31 mouse cellular contexts compared by ENCODE assay signal in genomic region chr14:119987257-119987656, GRCm38 (mm10). TPM values are rescaled to one million over a fixed set of nuclear protein-coding genes. Genes with fewer than 3 reads are reported as not detected.
A peak's percentile ranks its signal among the peaks of the same experiment; 100 is the strongest.
DNase-seq lines count a peak whose midpoint lies in the region; ATAC-seq and TF ChIP-seq lines count a peak whose summit lies in the region.
"Had no signal": no experiment of that assay in that cellular context is flagged by ENCODE, and none has a peak within 500 bp of the region (broad histone marks: within the 10 kb centered on the region; RNA-seq: fewer than 3 reads in every experiment).

No protein-coding gene starts in this region.

- no peak for TF ChIP-seq POLR2A in kidney, adult 2 months (IDR thresholded peaks at IDR 0.05; ENCODE audit: low read depth, low read length)

- H3K27me3 ChIP-seq in lung, embryonic 14.5 days (ENCODE audit: insufficient read depth, low read length): no peaks in the 10 kb centered on the region
- H3K27me3 ChIP-seq in kidney, adult 2 months (replicated peaks; ENCODE audit: control insufficient read depth, insufficient read depth, low read length): no peaks in the 10 kb centered on the region
- H3K27me3 ChIP-seq in kidney, embryonic 15.5 days: no peaks in the 10 kb centered on the region
- H3K27me3 ChIP-seq: hindbrain, embryonic 12.5 days; liver, embryonic 12.5 days; midbrain, embryonic 13.5 days; neural tube, embryonic 13.5 days had no signal

- no peak overlapping the region for H3K9ac ChIP-seq in lung, embryonic 14.5 days
- no peak overlapping the region for H3K9ac ChIP-seq in kidney, embryonic 15.5 days
- H3K9ac ChIP-seq: hindbrain, embryonic 12.5 days; liver, embryonic 12.5 days; midbrain, embryonic 13.5 days; neural tube, embryonic 13.5 days had no signal

- H3K4me2 ChIP-seq in lung, embryonic 14.5 days: no peak overlapping the region
- H3K4me2 ChIP-seq in kidney, embryonic 15.5 days: no peak overlapping the region
- H3K4me2 ChIP-seq: heart, embryonic 11.5 days; hindbrain, embryonic 12.5 days; liver, embryonic 12.5 days; midbrain, embryonic 13.5 days; neural tube, embryonic 13.5 days had no signal

- H3K4me1 ChIP-seq in lung, embryonic 14.5 days (ENCODE audit: insufficient read depth): peaks cover 3% of the 10 kb centered on the region; the same call in 1 of the 2 replicates
- peaks cover 14% of the 10 kb centered on the region for H3K4me1 ChIP-seq in kidney, adult 2 months (ENCODE audit: control insufficient read depth, insufficient read depth, low read length)
- peaks cover 27% of the 10 kb centered on the region for H3K4me1 ChIP-seq in kidney, embryonic 15.5 days
- H3K4me1 ChIP-seq: hindbrain, embryonic 12.5 days; liver, embryonic 12.5 days; midbrain, embryonic 13.5 days; neural tube, embryonic 13.5 days had no signal

- TF ChIP-seq CTCF in lung, embryonic 14.5 days (IDR thresholded peaks at IDR 0.05; ENCODE audit: low read depth): no peak
- no peak for TF ChIP-seq CTCF in kidney, adult 2 months (conservative IDR thresholded peaks at IDR 0.05; ENCODE audit: insufficient read depth, insufficient read length, low read depth, low read length)

- no peaks in the 10 kb centered on the region for H3K9me3 ChIP-seq in lung, embryonic 14.5 days (ENCODE audit: low read depth, low read length)
- no peaks in the 10 kb centered on the region for H3K9me3 ChIP-seq in kidney, embryonic 15.5 days (replicated peaks)
- H3K9me3 ChIP-seq: hindbrain, embryonic 12.5 days; liver, embryonic 12.5 days; midbrain, embryonic 13.5 days; neural tube, embryonic 13.5 days had no signal

- WGBS in lung, embryonic 14.5 days: 45% methylated on average over 1 of the region's 1 CpGs
- 43% methylated on average over 1 of the region's 1 CpGs for WGBS in kidney, adult 2 months
- WGBS in kidney, embryonic 15.5 days: 41% methylated on average over 1 of the region's 1 CpGs

- H3K36me3 ChIP-seq in lung, embryonic 14.5 days (ENCODE audit: insufficient read depth): no peaks in the 10 kb centered on the region
- H3K36me3 ChIP-seq in kidney, adult 2 months (ENCODE audit: control insufficient read depth, insufficient read depth, low read length): no peaks in the 10 kb centered on the region
- H3K36me3 ChIP-seq in kidney, embryonic 15.5 days: no peaks in the 10 kb centered on the region
- H3K36me3 ChIP-seq: hindbrain, embryonic 12.5 days; liver, embryonic 12.5 days; midbrain, embryonic 13.5 days; neural tube, embryonic 13.5 days had no signal

- no peak for ATAC-seq in lung, embryonic 14.5 days (ENCODE audit: insufficient read depth)
- peak; percentile 86 for ATAC-seq in kidney, embryonic 15.5 days (replicated peaks; ENCODE audit: low FRiP score)
- ATAC-seq: CD4-positive, CD25-positive, alpha-beta regulatory T cell, adult 4 months; forebrain, embryonic 16.5 days; hindbrain, postnatal 0 days; liver, embryonic 12.5 days; midbrain, embryonic 13.5 days had no signal

- no peak overlapping the region for H3K4me3 ChIP-seq in lung, embryonic 14.5 days (ENCODE audit: low read depth, low read length)
- no peak overlapping the region for H3K4me3 ChIP-seq in kidney, adult 2 months (ENCODE audit: insufficient read depth, low read depth, low read length)
- H3K4me3 ChIP-seq in kidney, embryonic 15.5 days (replicated peaks): no peak overlapping the region
- H3K4me3 ChIP-seq: erythroblast, embryonic 14.5 days; hindbrain, embryonic 12.5 days; layer of hippocampus, adult 2 months; liver, embryonic 12.5 days; midbrain, embryonic 13.5 days; neural tube, embryonic 13.5 days had no signal

- no peak for DNase-seq in lung, embryonic 14.5 days
- DNase-seq in lung, postnatal 4 days: no peak
- peak; percentile 71 for DNase-seq in kidney, adult 2 months
- peak; percentile 31 for DNase-seq in yolk sac, embryonic 10.5 days (ENCODE audit: low spot score)
- DNase-seq in gastrocnemius, postnatal 4 days (ENCODE audit: low spot score in 2 of 2): no peak
- DNase-seq in spleen, postnatal 10 days (ENCODE audit: low spot score in 2 of 2): no peak
- DNase-seq: adrenal gland, postnatal 25 days; cerebellum, adult 11-12 months; cerebellum, postnatal 10 days; heart, postnatal 36 days; left cerebral cortex, postnatal 4 days; lung, adult 2 months had no signal

- 0 out of 2 replicates have a peak overlapping the region, but pooled peaks have one; percentile 94 for H3K27ac ChIP-seq in lung, embryonic 14.5 days (ENCODE audit: low read depth)
- peak overlapping the region; percentile 81 for H3K27ac ChIP-seq in kidney, adult 2 months (ENCODE audit: insufficient read depth, low read depth, low read length)
- H3K27ac ChIP-seq in kidney, embryonic 15.5 days: peak overlapping the region; percentile 90
- H3K27ac ChIP-seq: hindbrain, embryonic 12.5 days; hindbrain, postnatal 0 days; layer of hippocampus, adult 2 months; liver, embryonic 12.5 days; macrophage; midbrain, embryonic 13.5 days; neural tube, embryonic 13.5 days had no signal

RNA-seq across cellular contexts. Expression of gene Oxgr1, which starts 55.0 kb away (rescaled TPM):
- 0.07 and 0.12 TPM in 2 replicates for polyA plus RNA-seq in lung, embryonic 14.5 days (2014; fragmentation: Nextera tagmentation; extraction: Ambion mirVana)
- 16.0 and 17.5 TPM in 2 replicates for polyA plus RNA-seq in kidney, adult 2 months (2012; rRNA removed)
- polyA plus RNA-seq in kidney, embryonic 15.5 days (2015; fragmentation: Nextera tagmentation; extraction: Ambion mirVana): 0.99 and 1.2 TPM in 2 replicates
- not detected for total RNA-seq in gastrocnemius, postnatal 4 days (2021)
- total RNA-seq: adrenal gland, adult 18-20 months; adrenal gland, postnatal 25 days; gastrocnemius, adult 8-10 months; granulocyte monocyte progenitor cell, adult 5-6 weeks; heart, postnatal 36 days; layer of hippocampus, adult 2 months; megakaryocyte-erythroid progenitor cell, adult 5-6 weeks had no signal
- polyA plus RNA-seq: CD4-positive, CD25-positive, alpha-beta regulatory T cell, adult 4 months; embryonic facial prominence, embryonic 14.5 days; erythroblast, embryonic 14.5 days; forebrain, embryonic 11.5 days; heart, embryonic 11.5 days; hindbrain, embryonic 12.5 days; hindbrain, postnatal 0 days; liver, embryonic 12.5 days; lung, adult 2 months; macrophage; midbrain, embryonic 13.5 days; neural tube, embryonic 13.5 days; stomach, embryonic 14.5 days had no signal

Comparison
In these comparisons a context has a peak if more than half of its experiments do, and no peak if none do; other contexts are left out.
1. DNase-seq: peak in kidney, adult 2 months (single experiment) and yolk sac, embryonic 10.5 days (single experiment); none in lung, embryonic 14.5 days (single experiment), lung, postnatal 4 days (0 of 2), gastrocnemius, postnatal 4 days (0 of 2) and spleen, postnatal 10 days (0 of 2).
2. Peak in every context shown above with its lines, with median percentiles within 50 percentile points of each other: H3K27ac ChIP-seq.